Mouse (Mus musculus): ENCODE measurements around the gene Atp13a3.

GRCm38 (mm10) chr16:30439411-30439810, 33.6 kb upstream of the Atp13a3 start:
- no peak for TF ChIP-seq FLI1 (IDR thresholded peaks at IDR 0.05; ENCODE audit: low read length)
- no peak for TF ChIP-seq GATA1 (IDR thresholded peaks at IDR 0.05; ENCODE audit: borderline replicate concordance, low read length)
